Mouse (Mus musculus) large intestine, adult 2 months (tissue): ENCODE measurements around the gene Pdlim5. TPM values are rescaled to one million over a fixed set of nuclear protein-coding genes. Genes with fewer than 3 reads are reported as not detected.

ENCODE experiments used
- DNase-seq: peaks from one replicate; pipeline ENCODE4 v3.0.0-alpha.2; 2012; ENCODE audit warnings: low read depth, low spot score
- WGBS: fragments of 180-500 bp; shearing (Covaris S2); methylation state at CpG from one replicate; pipeline ENCODE4 v1.1.7; 2018; 5-methylcytosine and 5-hydroxymethylcytosine counted together
- polyA plus RNA-seq: library from polyadenylated mRNA; depleted of rRNA; stranded (reverse); fragments of >200 nt; gene quantifications from 2 replicates; pipeline ENCODE4 v1.2.3, GENCODE M21; 2012

Pdlim5 gene
- polyA plus RNA-seq, 1 experiment = 30.8 TPM

- 28% methylated on average over 9 of the region's 9 CpGs for WGBS
- DNase-seq = no peak
Observed at GRCm38 (mm10) chr3:142282706-142283105, 112.8 kb downstream of the Pdlim5 start.

- no peak for DNase-seq
- WGBS = 85% methylated on average over 7 of the region's 7 CpGs
Observed at GRCm38 (mm10) chr3:142281656-142282055, 113.8 kb downstream of the Pdlim5 start.

GRCm38 (mm10) chr3:142281093-142281445, 114.4 kb downstream of the Pdlim5 start:
- 79% methylated on average over 1 of the region's 1 CpGs for WGBS
- DNase-seq = no peak

- WGBS = 75% methylated on average over 6 of the region's 6 CpGs
Observed at GRCm38 (mm10) chr3:142280366-142281092, 115.0 kb downstream of the Pdlim5 start.

GRCm38 (mm10) chr3:142279011-142279410, 116.5 kb downstream of the Pdlim5 start:
- 85% methylated on average over 3 of the region's 3 CpGs for WGBS
- no peak for DNase-seq

More at GRCm38 (mm10) chr3:142280366-142281092, 115.0 kb downstream of the Pdlim5 start:
- no peak for DNase-seq

- WGBS = 77% methylated on average over 3 of the region's 3 CpGs
- DNase-seq = no peak
Observed at GRCm38 (mm10) chr3:142276506-142276905, 119.0 kb downstream of the Pdlim5 start.

GRCm38 (mm10) chr3:142274993-142275392, 120.5 kb downstream of the Pdlim5 start:
- peak; percentile 33 for DNase-seq
- WGBS = 9% methylated on average over 1 of the region's 1 CpGs

- WGBS = 70% methylated on average over 3 of the region's 3 CpGs
- DNase-seq = peak; percentile 28
Observed at GRCm38 (mm10) chr3:142274451-142274850, 121.0 kb downstream of the Pdlim5 start.

- 80% methylated on average over 6 of the region's 6 CpGs for WGBS
- DNase-seq = no peak
Observed at GRCm38 (mm10) chr3:142273265-142273664, 122.2 kb downstream of the Pdlim5 start.

GRCm38 (mm10) chr3:142256371-142256770, 139.1 kb downstream of the Pdlim5 start:
- WGBS = 68% methylated on average over 2 of the region's 2 CpGs

GRCm38 (mm10) chr3:142252086-142252485, 143.4 kb downstream of the Pdlim5 start:
- DNase-seq = no peak
- 69% methylated on average over 1 of the region's 1 CpGs for WGBS

More at GRCm38 (mm10) chr3:142256371-142256770, 139.1 kb downstream of the Pdlim5 start:
- DNase-seq = no peak

GRCm38 (mm10) chr3:142249458-142249857, 146.0 kb downstream of the Pdlim5 start:
- no peak for DNase-seq
- 82% methylated on average over 2 of the region's 2 CpGs for WGBS

GRCm38 (mm10) chr3:142243263-142243662, 152.2 kb downstream of the Pdlim5 start:
- no peak for DNase-seq

GRCm38 (mm10) chr3:142239298-142239697, 156.2 kb downstream of the Pdlim5 start:
- no peak for DNase-seq
- WGBS = 94% methylated on average over 2 of the region's 2 CpGs

More at GRCm38 (mm10) chr3:142243263-142243662, 152.2 kb downstream of the Pdlim5 start:
- WGBS = 87% methylated on average over 5 of the region's 5 CpGs

GRCm38 (mm10) chr3:142238260-142239046, 157.0 kb downstream of the Pdlim5 start:
- DNase-seq = no peak
- 85% methylated on average over 10 of the region's 10 CpGs for WGBS

GRCm38 (mm10) chr3:142237621-142238020, 157.9 kb downstream of the Pdlim5 start:
- DNase-seq = no peak
- 75% methylated on average over 5 of the region's 5 CpGs for whole genome bisulfite sequencing

- DNase-seq = no peak
- 92% methylated on average over 16 of the region's 16 CpGs for WGBS
Observed at GRCm38 (mm10) chr3:142233606-142234465, 161.7 kb downstream of the Pdlim5 start.

- WGBS = 87% methylated on average over 7 of the region's 7 CpGs
- DNase-seq = no peak
Observed at GRCm38 (mm10) chr3:142228665-142229064, 166.8 kb downstream of the Pdlim5 start.

- WGBS = 75% methylated on average over 7 of the region's 7 CpGs
- peak; percentile 27 for DNase-seq
Observed at GRCm38 (mm10) chr3:142222471-142223103, 172.9 kb downstream of the Pdlim5 start.
